Mouse (Mus musculus) MEL (cell line): ENCODE results near the gene Ext2. TPM values are rescaled to one million over a fixed set of nuclear protein-coding genes. Genes with fewer than 3 reads are reported as not detected.

Experiments
- DNase-seq: peaks from one replicate; pipeline ENCODE4 v3.0.0; 2011; ENCODE audit warnings: low read depth, low spot score
- H3K27ac ChIP-seq: 2 replicates; pipeline ENCODE4 v1.5.1; 2012; ENCODE audit warnings: low read depth, mild to moderate bottlenecking, control low read depth, low read length, moderate library complexity; ENCODE audit not compliant: control insufficient read depth
- H3K27me3 ChIP-seq, 2 experiments: fragments of 150-350 bp in 1 of 2; sonication (generic) in 1 of 2; 2 replicates each; pipeline ENCODE4 v1.6.1; 2012; ENCODE audit warnings: low read length in 2 of 2, mild to moderate bottlenecking in 2 of 2, improper control_type of control experiment in 1 of 2, moderate library complexity in 1 of 2; ENCODE audit not compliant: insufficient read depth in 2 of 2, control insufficient read depth in 1 of 2
- H3K36me3 ChIP-seq, 2 experiments: 2 replicates each; pipeline ENCODE4 v1.6.1; 2012 to 2014; ENCODE audit warnings: low read length in 2 of 2, improper control_type of control experiment in 1 of 2, inconsistent platforms in 1 of 2, mild to moderate bottlenecking in 1 of 2; ENCODE audit not compliant: insufficient read depth in 2 of 2, control insufficient read depth in 1 of 2
- H3K4me1 ChIP-seq, 2 experiments: fragments of 150-350 bp in 1 of 2; sonication (generic) in 1 of 2; 2 replicates each; pipeline ENCODE4 v1.6.1; 2012; ENCODE audit warnings: low read length in 2 of 2, improper control_type of control experiment in 1 of 2, mild to moderate bottlenecking in 1 of 2; ENCODE audit not compliant: insufficient read depth in 2 of 2, control insufficient read depth in 1 of 2
- H3K4me3 ChIP-seq, 2 experiments: fragments of 150-350 bp in 1 of 2; sonication (generic) in 1 of 2; 2 replicates each; pipeline ENCODE4 v1.5.1; 2012; ENCODE audit warnings: low read depth in 2 of 2, low read length in 2 of 2, mild to moderate bottlenecking in 2 of 2, moderate library complexity in 2 of 2, control low read depth in 1 of 2, improper control_type of control experiment in 1 of 2; ENCODE audit not compliant: control insufficient read depth in 1 of 2, insufficient read depth in 1 of 2
- H3K79me2 ChIP-seq: 2 replicates; pipeline ENCODE4 v1.6.1; 2012; ENCODE audit warnings: mild to moderate bottlenecking, low read length, moderate library complexity; ENCODE audit not compliant: control insufficient read depth, poor library complexity, insufficient read depth
- H3K9ac ChIP-seq: 2 replicates; pipeline ENCODE4 v1.6.1; 2012; ENCODE audit warnings: low read depth, mild to moderate bottlenecking, control low read depth, low read length, moderate library complexity; ENCODE audit not compliant: control insufficient read depth, poor library complexity, severe bottlenecking
- H3K9me3 ChIP-seq: fragments of 150-350 bp; sonication (generic); replicated peaks from 2 replicates; pipeline ENCODE4 v1.6.1; 2012; ENCODE audit warnings: mild to moderate bottlenecking, low read length, improper control_type of control experiment, moderate library complexity; ENCODE audit not compliant: insufficient read depth
- BHLHE40 ChIP-seq: IDR thresholded peaks from 2 replicates; pipeline ENCODE4 v1.6.1; 2012; ENCODE audit warnings: low read depth, mild to moderate bottlenecking, inconsistent platforms, low read length, improper control_type of control experiment, borderline replicate concordance
- CHD1 ChIP-seq: IDR thresholded peaks from 2 replicates; pipeline ENCODE4 v1.6.1; 2012; ENCODE audit warnings: low read depth, mild to moderate bottlenecking, inconsistent platforms, low read length, improper control_type of control experiment
- CHD2 ChIP-seq: IDR thresholded peaks from 2 replicates; pipeline ENCODE4 v1.6.1; 2011; ENCODE audit warnings: low read length, improper control_type of control experiment
- CTCF ChIP-seq, 3 experiments: IDR thresholded peaks in 2 of 3; conservative IDR thresholded peaks in 1 of 3; 2 replicates each; pipeline ENCODE4 v1.5.1; 2011 to 2012; ENCODE audit warnings: low read length in 3 of 3, low read depth in 2 of 3, mild to moderate bottlenecking in 2 of 3, improper control_type of control experiment in 1 of 3, inconsistent platforms in 1 of 3, mixed read lengths in 1 of 3, moderate library complexity in 1 of 3; ENCODE audit not compliant: control insufficient read depth in 1 of 3, insufficient read depth in 1 of 3, poor library complexity in 1 of 3, severe bottlenecking in 1 of 3
- E2F4 ChIP-seq: IDR thresholded peaks from 2 replicates; pipeline ENCODE4 v1.6.1; 2011; ENCODE audit warnings: low read depth, low read length, improper control_type of control experiment, borderline replicate concordance
- ELF1 ChIP-seq: IDR thresholded peaks from 2 replicates; pipeline ENCODE4 v1.6.1; 2014; ENCODE audit warnings: low read depth, mild to moderate bottlenecking, inconsistent platforms, low read length, improper control_type of control experiment, moderate library complexity
- EP300 ChIP-seq, 2 experiments: IDR thresholded peaks; 2 replicates each; pipeline ENCODE4 v1.6.1; 2011; ENCODE audit warnings: improper control_type of control experiment in 2 of 2, low read length in 2 of 2, low read depth in 1 of 2, mild to moderate bottlenecking in 1 of 2
- GABPA ChIP-seq: IDR thresholded peaks from 2 replicates; pipeline ENCODE4 v1.6.1; 2012; ENCODE audit warnings: low read depth, mild to moderate bottlenecking, inconsistent platforms, low read length, improper control_type of control experiment, moderate library complexity
- GATA1 ChIP-seq: IDR thresholded peaks from 2 replicates; pipeline ENCODE4 v1.6.1; 2011; ENCODE audit warnings: low read depth, low read length, improper control_type of control experiment
- JUND ChIP-seq: IDR thresholded peaks from 2 replicates; pipeline ENCODE4 v1.6.1; 2011; ENCODE audit warnings: low read depth, mild to moderate bottlenecking, improper control_type of control experiment, low read length
- KAT2A ChIP-seq: conservative IDR thresholded peaks from 2 replicates; pipeline ENCODE4 v1.6.1; 2012; ENCODE audit warnings: low read depth, low read length, improper control_type of control experiment, inconsistent platforms
- MAFK ChIP-seq: IDR thresholded peaks from 2 replicates; pipeline ENCODE4 v1.6.1; 2011; ENCODE audit warnings: low read depth, mild to moderate bottlenecking, low read length, improper control_type of control experiment, borderline replicate concordance
- MAX ChIP-seq: IDR thresholded peaks from 2 replicates; pipeline ENCODE4 v1.6.1; 2011; ENCODE audit warnings: low read length, improper control_type of control experiment
- MAZ ChIP-seq: IDR thresholded peaks from 2 replicates; pipeline ENCODE4 v1.6.1; 2012; ENCODE audit warnings: low read depth, mild to moderate bottlenecking, inconsistent platforms, low read length, improper control_type of control experiment
- MEF2A ChIP-seq: IDR thresholded peaks from 2 replicates; pipeline ENCODE4 v1.6.1; 2014; ENCODE audit warnings: low read depth, mild to moderate bottlenecking, inconsistent platforms, low read length, improper control_type of control experiment; ENCODE audit not compliant: poor library complexity, insufficient replicate concordance, severe bottlenecking; ENCODE audit errors: extremely low read depth
- MXI1 ChIP-seq: IDR thresholded peaks from 2 replicates; pipeline ENCODE4 v1.6.1; 2011; ENCODE audit warnings: mild to moderate bottlenecking, low read depth, low read length, improper control_type of control experiment
- MYB ChIP-seq: IDR thresholded peaks from 2 replicates; pipeline ENCODE4 v1.6.1; 2011; ENCODE audit warnings: mild to moderate bottlenecking, low read depth, low read length, improper control_type of control experiment
- MYC ChIP-seq: IDR thresholded peaks from 2 replicates; pipeline ENCODE4 v1.6.1; 2011; ENCODE audit warnings: low read depth, mild to moderate bottlenecking, low read length, improper control_type of control experiment, moderate library complexity
- NELFE ChIP-seq: IDR thresholded peaks from 2 replicates; pipeline ENCODE4 v1.6.1; 2011; ENCODE audit warnings: low read depth, low read length, improper control_type of control experiment
- POLR2A ChIP-seq, 2 experiments: IDR thresholded peaks; 2 replicates each; pipeline ENCODE4 v1.6.1; 2011 to 2012; ENCODE audit warnings: low read length in 2 of 2, mild to moderate bottlenecking in 2 of 2, control low read depth in 1 of 2, improper control_type of control experiment in 1 of 2, low read depth in 1 of 2, moderate library complexity in 1 of 2; ENCODE audit not compliant: control insufficient read depth in 1 of 2, insufficient read depth in 1 of 2, poor library complexity in 1 of 2
- POLR2AphosphoS2 ChIP-seq: IDR thresholded peaks from 2 replicates; pipeline ENCODE4 v1.6.1; 2011; ENCODE audit warnings: low read length, improper control_type of control experiment
- POLR2AphosphoS5 ChIP-seq: IDR thresholded peaks from 2 replicates; pipeline ENCODE4 v1.6.1; 2012; ENCODE audit warnings: low read depth, borderline replicate concordance, mild to moderate bottlenecking, inconsistent platforms, low read length, moderate library complexity, mixed read lengths
- RAD21 ChIP-seq: IDR thresholded peaks from 2 replicates; pipeline ENCODE4 v1.6.1; 2011; ENCODE audit warnings: mild to moderate bottlenecking, low read depth, low read length, improper control_type of control experiment
- TBP ChIP-seq: IDR thresholded peaks from 2 replicates; pipeline ENCODE4 v1.8.0; 2011; ENCODE audit warnings: low read depth, low read length, improper control_type of control experiment
- TCF12 ChIP-seq: IDR thresholded peaks from 2 replicates; pipeline ENCODE4 v1.6.1; 2014; ENCODE audit warnings: low read depth, mild to moderate bottlenecking, inconsistent platforms, low read length, improper control_type of control experiment, moderate library complexity
- UBTF ChIP-seq: IDR thresholded peaks from 2 replicates; pipeline ENCODE4 v1.6.1; 2012; ENCODE audit warnings: low read depth, mild to moderate bottlenecking, inconsistent platforms, low read length, improper control_type of control experiment, moderate library complexity, borderline replicate concordance; ENCODE audit not compliant: insufficient read depth
- USF2 ChIP-seq, 2 experiments: IDR thresholded peaks; 2 replicates each; pipeline ENCODE4 v1.6.1; 2011 to 2012; ENCODE audit warnings: improper control_type of control experiment in 2 of 2, low read length in 2 of 2, borderline replicate concordance in 1 of 2, inconsistent platforms in 1 of 2, low read depth in 1 of 2, mild to moderate bottlenecking in 1 of 2; ENCODE audit not compliant: insufficient read depth in 1 of 2
- ZKSCAN1 ChIP-seq: IDR thresholded peaks from 2 replicates; pipeline ENCODE4 v1.6.1; 2012; ENCODE audit warnings: low read depth, mild to moderate bottlenecking, inconsistent platforms, low read length, improper control_type of control experiment, moderate library complexity
- ZNF384 ChIP-seq: IDR thresholded peaks from 2 replicates; pipeline ENCODE4 v1.6.1; 2012; ENCODE audit warnings: low read depth, mild to moderate bottlenecking, inconsistent platforms, low read length, improper control_type of control experiment
- polyA plus RNA-seq, 2 experiments: library from polyadenylated mRNA; stranded (reverse) in 1 of 2; unstranded in 1 of 2; fragments of >175 nt in 1 of 2; fragments of >200 nt in 1 of 2; gene quantifications; 2 replicates each; pipeline versions ENCODE4 v1.2.1 to v1.2.4; 2012; ENCODE audit warnings: low replicate concordance in 2 of 2, low read depth in 1 of 2; ENCODE audit not compliant: insufficient read length in 2 of 2, insufficient read depth in 1 of 2, missing spikeins in 1 of 2
- total RNA-seq: library from RNA; depleted of rRNA; stranded (reverse); fragments of 300-350 nt; gene quantifications from 2 replicates; pipeline ENCODE4 v1.2.3, GENCODE M21; 2012

Gene Ext2
- total and polyA plus RNA-seq, 3 experiments: 33.7 to 66.8 TPM; not detected in 1

DNA sequence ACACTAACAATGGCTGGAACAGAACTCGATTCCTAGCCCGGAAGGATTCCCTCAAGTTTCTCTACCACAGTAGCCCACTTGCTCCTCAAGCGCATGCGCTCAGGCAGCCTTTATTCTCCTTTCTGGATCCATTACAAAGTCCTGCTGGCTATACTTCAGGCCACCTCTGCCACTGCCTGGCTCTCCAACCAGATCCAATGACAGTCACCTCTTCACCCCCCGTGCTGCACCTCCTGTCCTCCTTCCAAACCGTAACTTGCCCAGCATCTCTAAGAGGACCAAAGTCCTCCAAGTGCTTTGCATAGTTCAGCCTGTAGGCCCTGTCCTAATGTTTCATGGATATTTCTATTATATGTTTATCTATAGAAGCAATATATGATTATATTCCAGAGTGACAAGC is 113.1 kb downstream of the Ext2 start:
- H3K79me2 ChIP-seq: no peaks in the 10 kb centered on the region
- H3K9ac ChIP-seq: no peak overlapping the region
- no peaks in the 10 kb centered on the region for H3K4me1 ChIP-seq
- H3K9me3 ChIP-seq: no peaks in the 10 kb centered on the region
- no peak for DNase-seq
- H3K27me3 ChIP-seq: no peaks in the 10 kb centered on the region
- no peaks in the 10 kb centered on the region for H3K36me3 ChIP-seq
- TF ChIP-seq ELF1 (no peak), CTCF (IDR thresholded peaks at IDR 0.05 in 2 of 3, conservative IDR thresholded peaks at IDR 0.05 in 1 of 3; ENCODE audit: control insufficient read depth in 1 of 3, insufficient read depth in 1 of 3, low read depth in 2 of 3, low read length in 3 of 3, poor library complexity in 1 of 3, severe bottlenecking in 1 of 3) (no peak), TBP (no peak), EP300 (IDR thresholded peaks at IDR 0.05; ENCODE audit: low read depth in 1 of 2, low read length in 2 of 2) (no peak), USF2 (IDR thresholded peaks at IDR 0.05; ENCODE audit: borderline replicate concordance in 1 of 2, insufficient read depth in 1 of 2, low read depth in 1 of 2, low read length in 2 of 2) (no peak), JUND (no peak), CHD2 (no peak), MAFK (no peak), TCF12 (no peak), GABPA (no peak), BHLHE40 (no peak), RAD21 (no peak), MEF2A (no peak), ZNF384 (no peak), NELFE (no peak), POLR2AphosphoS2 (no peak), GATA1 (no peak), CHD1 (no peak), MAZ (no peak), E2F4 (no peak)
- H3K27ac ChIP-seq: no peak overlapping the region
- no peak overlapping the region for H3K4me3 ChIP-seq

GRCm38 (mm10) chr2:93706825-93707224 is 115.5 kb downstream of the Ext2 start:
- Histone ChIP-seq H3K4me1 (no peaks in the 10 kb centered on the region), H3K36me3 (no peaks in the 10 kb centered on the region), H3K79me2 (no peaks in the 10 kb centered on the region), H3K4me3 (no peak overlapping the region), H3K27me3 (no peaks in the 10 kb centered on the region), H3K9ac (no peak overlapping the region), H3K9me3 (no peaks in the 10 kb centered on the region), H3K27ac (no peak overlapping the region)
- TF ChIP-seq GABPA: no peak
- TF ChIP-seq MYB: no peak
- no peak for TF ChIP-seq MYC
- TF ChIP-seq POLR2A (IDR thresholded peaks at IDR 0.05; ENCODE audit: control insufficient read depth in 1 of 2, insufficient read depth in 1 of 2, low read depth in 1 of 2, low read length in 2 of 2, poor library complexity in 1 of 2): no peak
- no peak for TF ChIP-seq MXI1
- TF ChIP-seq MAFK: no peak
- no peak for TF ChIP-seq POLR2AphosphoS2
- TF ChIP-seq GATA1: no peak
- TF ChIP-seq KAT2A: no peak
- TF ChIP-seq UBTF: no peak
- no peak for TF ChIP-seq BHLHE40
- no peak for TF ChIP-seq MAX
- TF ChIP-seq CTCF (IDR thresholded peaks at IDR 0.05 in 2 of 3, conservative IDR thresholded peaks at IDR 0.05 in 1 of 3; ENCODE audit: control insufficient read depth in 1 of 3, insufficient read depth in 1 of 3, low read depth in 2 of 3, low read length in 3 of 3, poor library complexity in 1 of 3, severe bottlenecking in 1 of 3): no peak
- TF ChIP-seq NELFE: no peak
- TF ChIP-seq POLR2AphosphoS5: no peak
- no peak for TF ChIP-seq E2F4
- no peak for TF ChIP-seq ZKSCAN1
- no peak for TF ChIP-seq CHD1
- TF ChIP-seq CHD2: no peak
- DNase-seq: no peak
